Mouse (Mus musculus): ENCODE measurements at regions not wholly inside any gene's neighbourhood (a gene's known extent, or its start where the extent isn't known, plus 50 kb on each side); places are given as distances from the start of the nearest gene placed in this dataset.

GRCm38 (mm10) chr10:15592161-15592560 lies 874.1 kb upstream of the Gje1 start:
- Histone ChIP-seq H3K36me3 (ENCODE audit: poor library complexity, severe bottlenecking) (no peaks in the 10 kb centered on the region), H3K9ac (no peak overlapping the region), H3K27me3 (no peaks in the 10 kb centered on the region), H3K4me3 (no peak overlapping the region), H3K9me3 (replicated peaks) (no peaks in the 10 kb centered on the region), H3K27ac (no peak overlapping the region), H3K4me2 (no peak overlapping the region), H3K4me1 (no peaks in the 10 kb centered on the region)
- ATAC-seq: no peak

DNA sequence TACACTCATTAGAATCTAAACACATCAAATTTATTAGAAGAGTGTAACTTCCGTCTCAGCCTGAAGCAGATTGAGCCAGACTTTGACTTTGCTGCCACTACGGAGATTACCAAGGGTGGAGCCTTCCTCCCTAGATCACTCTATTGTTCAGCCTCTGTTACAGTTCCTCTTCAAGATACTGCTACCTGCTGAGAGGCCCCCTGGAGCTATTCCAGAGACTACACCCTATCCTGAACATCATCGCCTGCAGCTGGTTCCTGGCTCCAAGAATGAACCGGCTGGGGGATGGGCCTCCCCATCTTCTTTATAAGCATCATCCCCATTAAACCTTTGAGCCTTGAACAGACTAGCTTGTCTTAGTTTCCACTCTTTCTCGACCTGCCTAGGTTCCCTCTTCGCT lies 868.1 kb upstream of the Gje1 start:
- H3K4me1 ChIP-seq: no peaks in the 10 kb centered on the region
- no peak overlapping the region for H3K4me3 ChIP-seq
- no peak overlapping the region for H3K9ac ChIP-seq
- no peaks in the 10 kb centered on the region for H3K27me3 ChIP-seq
- H3K9me3 ChIP-seq (replicated peaks): no peaks in the 10 kb centered on the region
- no peak overlapping the region for H3K27ac ChIP-seq
- no peak overlapping the region for H3K4me2 ChIP-seq
- WGBS: 75% methylated on average over 6 of the region's 6 CpGs
- ATAC-seq: no peak
- H3K36me3 ChIP-seq (ENCODE audit: poor library complexity, severe bottlenecking): no peaks in the 10 kb centered on the region

- Histone ChIP-seq H3K27ac (no peak overlapping the region), H3K9ac (no peak overlapping the region), H3K4me3 (no peak overlapping the region), H3K36me3 (ENCODE audit: poor library complexity, severe bottlenecking) (no peaks in the 10 kb centered on the region), H3K4me1 (no peaks in the 10 kb centered on the region), H3K4me2 (no peak overlapping the region), H3K9me3 (replicated peaks) (no peaks in the 10 kb centered on the region), H3K27me3 (no peaks in the 10 kb centered on the region)
- ATAC-seq: no peak
Measured at GRCm38 (mm10) chr10:15564119-15564518, 846.1 kb upstream of the Gje1 start.

DNA sequence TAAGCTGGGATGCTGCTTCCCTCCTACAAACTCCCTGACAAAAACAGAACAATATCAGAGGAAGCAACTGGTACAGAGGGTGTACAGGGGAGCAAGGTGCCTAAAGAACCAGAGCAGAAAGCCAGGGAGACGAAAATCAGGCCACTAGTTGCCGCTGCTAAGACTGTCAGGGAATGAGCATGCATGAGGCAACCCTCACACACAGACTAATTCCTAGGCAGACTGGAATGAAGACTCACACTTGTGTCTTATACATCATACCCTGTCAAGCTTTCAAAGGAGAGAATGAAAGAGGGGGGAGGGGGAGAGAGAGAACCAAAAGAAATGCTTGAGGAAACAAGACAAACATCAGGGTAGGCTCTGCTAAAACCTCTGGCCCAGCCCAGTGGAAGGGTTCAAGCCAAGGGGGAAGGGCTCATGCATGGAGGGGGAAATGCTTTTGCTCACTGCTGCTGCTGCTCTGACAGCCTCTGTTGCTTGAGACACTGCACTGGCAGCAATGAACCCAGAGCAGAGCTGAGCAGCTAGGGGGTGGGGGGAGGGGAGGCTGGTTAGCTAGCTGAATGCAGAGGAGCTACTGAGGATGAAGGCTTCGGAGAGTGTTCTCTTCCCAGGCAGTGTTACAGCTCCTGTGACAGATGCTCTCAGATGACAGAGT lies 835.5 kb upstream of the Gje1 start:
- no peaks in the 10 kb centered on the region for H3K9me3 ChIP-seq (replicated peaks)
- WGBS: 51% methylated on average over 3 of the region's 3 CpGs
- H3K9ac ChIP-seq: no peak overlapping the region
- no peak for ATAC-seq
- H3K36me3 ChIP-seq (ENCODE audit: poor library complexity, severe bottlenecking): no peaks in the 10 kb centered on the region
- H3K4me3 ChIP-seq: no peak overlapping the region
- H3K4me1 ChIP-seq: no peaks in the 10 kb centered on the region
- H3K27ac ChIP-seq: no peak overlapping the region
- H3K27me3 ChIP-seq: no peaks in the 10 kb centered on the region
- no peak overlapping the region for H3K4me2 ChIP-seq

- peak; percentile 73; the same call in 1 of the 2 replicates for ATAC-seq
- Histone ChIP-seq H3K4me1 (peaks cover 4% of the 10 kb centered on the region; the same call in 1 of the 2 replicates), H3K4me2 (no peak overlapping the region), H3K4me3 (no peak overlapping the region), H3K27ac (no peak overlapping the region), H3K36me3 (ENCODE audit: poor library complexity, severe bottlenecking) (no peaks in the 10 kb centered on the region), H3K9ac (no peak overlapping the region), H3K9me3 (replicated peaks) (no peaks in the 10 kb centered on the region), H3K27me3 (no peaks in the 10 kb centered on the region)
- 26% methylated on average over 2 of the region's 2 CpGs for WGBS
Measured at GRCm38 (mm10) chr10:15541797-15542350, 823.9 kb upstream of the Gje1 start.

GRCm38 (mm10) chr10:15540780-15541426 lies 822.9 kb upstream of the Gje1 start:
- Histone ChIP-seq H3K4me3 (no peak overlapping the region), H3K4me2 (no peak overlapping the region), H3K27me3 (no peaks in the 10 kb centered on the region), H3K9me3 (replicated peaks) (no peaks in the 10 kb centered on the region), H3K4me1 (peaks cover 4% of the 10 kb centered on the region; the same call in 1 of the 2 replicates), H3K9ac (no peak overlapping the region), H3K27ac (no peak overlapping the region), H3K36me3 (ENCODE audit: poor library complexity, severe bottlenecking) (no peaks in the 10 kb centered on the region)
- WGBS: 54% methylated on average over 4 of the region's 4 CpGs
- ATAC-seq: peak; percentile 62; the same call in 1 of the 2 replicates

DNA sequence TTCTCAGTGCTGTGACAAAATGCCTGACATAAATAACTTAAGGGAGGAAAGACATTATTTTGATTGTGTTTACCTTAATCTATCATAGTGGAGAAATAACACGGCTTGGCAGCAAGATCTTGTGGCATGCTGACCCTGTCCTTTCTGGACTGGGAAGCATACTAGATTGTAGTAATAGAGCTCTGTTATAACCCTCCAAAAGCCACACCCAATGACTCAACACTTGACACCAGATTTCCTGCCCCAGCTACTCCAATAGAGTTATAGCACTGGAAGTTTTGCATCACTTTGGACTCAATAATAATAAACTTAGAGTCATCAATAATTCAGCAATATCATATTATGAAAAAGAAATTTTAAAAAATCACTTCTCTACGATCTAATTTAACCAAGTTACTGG lies 818.0 kb upstream of the Gje1 start:
- H3K4me3 ChIP-seq: no peak overlapping the region
- H3K4me2 ChIP-seq: no peak overlapping the region
- H3K36me3 ChIP-seq (ENCODE audit: poor library complexity, severe bottlenecking): no peaks in the 10 kb centered on the region
- no peaks in the 10 kb centered on the region for H3K27me3 ChIP-seq
- no peaks in the 10 kb centered on the region for H3K9me3 ChIP-seq (replicated peaks)
- no peak overlapping the region for H3K27ac ChIP-seq
- WGBS: 87% methylated on average over 2 of the region's 2 CpGs
- no peaks in the 10 kb centered on the region for H3K4me1 ChIP-seq
- no peak overlapping the region for H3K9ac ChIP-seq
- no peak for ATAC-seq

GRCm38 (mm10) chr10:15487367-15487766 lies 769.4 kb upstream of the Gje1 start:
- no peak overlapping the region for H3K4me3 ChIP-seq
- WGBS: 87% methylated on average over 2 of the region's 2 CpGs
- no peaks in the 10 kb centered on the region for H3K9me3 ChIP-seq (replicated peaks)
- no peak for ATAC-seq
- no peaks in the 10 kb centered on the region for H3K27me3 ChIP-seq
- H3K9ac ChIP-seq: no peak overlapping the region
- H3K4me2 ChIP-seq: no peak overlapping the region
- no peak overlapping the region for H3K27ac ChIP-seq
- H3K36me3 ChIP-seq (ENCODE audit: poor library complexity, severe bottlenecking): no peaks in the 10 kb centered on the region
- no peaks in the 10 kb centered on the region for H3K4me1 ChIP-seq

DNA sequence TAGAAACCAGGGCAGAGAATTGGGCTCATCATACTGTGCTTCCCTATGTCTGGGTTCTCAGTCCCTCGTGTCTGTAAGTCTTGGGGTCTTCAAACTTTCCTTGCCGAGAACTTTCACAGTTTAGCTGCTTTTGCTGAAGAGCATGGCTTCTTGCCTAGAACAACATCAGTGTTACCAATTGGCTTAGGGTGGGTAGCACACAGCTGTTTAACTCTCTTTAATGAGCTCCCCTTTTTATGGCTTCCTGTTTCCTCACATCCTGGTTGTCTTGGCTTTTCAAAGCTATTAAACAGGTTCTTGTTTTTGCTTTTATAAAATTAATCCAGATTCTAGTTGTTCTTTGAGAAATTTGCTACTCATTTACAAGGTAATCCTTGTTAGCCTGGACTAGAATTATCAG lies 725.3 kb upstream of the Gje1 start:
- H3K4me3 ChIP-seq: no peak overlapping the region
- H3K27ac ChIP-seq: no peak overlapping the region
- H3K36me3 ChIP-seq (ENCODE audit: poor library complexity, severe bottlenecking): no peaks in the 10 kb centered on the region
- no peak overlapping the region for H3K4me2 ChIP-seq
- H3K4me1 ChIP-seq: no peaks in the 10 kb centered on the region
- H3K27me3 ChIP-seq: no peaks in the 10 kb centered on the region
- no peaks in the 10 kb centered on the region for H3K9me3 ChIP-seq (replicated peaks)
- ATAC-seq: no peak
- WGBS: 90% methylated on average over 2 of the region's 2 CpGs
- no peak overlapping the region for H3K9ac ChIP-seq

DNA sequence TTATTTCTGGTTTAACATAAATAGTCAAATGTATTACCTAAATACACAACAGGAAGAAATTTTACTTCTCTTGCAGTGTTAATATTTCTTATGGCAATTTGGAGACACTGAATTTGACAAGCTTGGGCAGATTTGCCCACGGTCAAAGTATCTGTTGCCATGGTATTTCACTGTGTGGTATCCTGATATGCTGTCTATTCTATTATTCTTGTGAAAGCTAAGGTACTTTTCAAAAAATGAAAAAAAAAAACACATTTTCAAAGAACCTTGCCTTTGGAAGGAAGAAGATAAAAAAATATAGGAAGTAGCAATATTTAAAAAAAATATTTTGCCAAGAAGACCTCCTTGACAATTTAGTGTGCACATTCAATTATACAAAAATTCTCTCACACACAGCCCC lies 723.2 kb upstream of the Gje1 start:
- ATAC-seq: no peak
- 62% methylated on average over 1 of the region's 1 CpGs for WGBS
- Histone ChIP-seq H3K27me3 (no peaks in the 10 kb centered on the region), H3K9ac (no peak overlapping the region), H3K4me3 (no peak overlapping the region), H3K27ac (no peak overlapping the region), H3K36me3 (ENCODE audit: poor library complexity, severe bottlenecking) (no peaks in the 10 kb centered on the region), H3K4me2 (no peak overlapping the region), H3K9me3 (replicated peaks) (no peaks in the 10 kb centered on the region), H3K4me1 (no peaks in the 10 kb centered on the region)

- H3K36me3 ChIP-seq (ENCODE audit: poor library complexity, severe bottlenecking): no peaks in the 10 kb centered on the region
- no peak overlapping the region for H3K27ac ChIP-seq
- H3K4me3 ChIP-seq: no peak overlapping the region
- no peak for ATAC-seq
- H3K4me1 ChIP-seq: no peaks in the 10 kb centered on the region
- no peak overlapping the region for H3K9ac ChIP-seq
- no peaks in the 10 kb centered on the region for H3K9me3 ChIP-seq (replicated peaks)
- no peak overlapping the region for H3K4me2 ChIP-seq
- no peaks in the 10 kb centered on the region for H3K27me3 ChIP-seq
- WGBS: 88% methylated on average over 2 of the region's 2 CpGs
Measured at GRCm38 (mm10) chr10:15426746-15427145, 708.7 kb upstream of the Gje1 start.

DNA sequence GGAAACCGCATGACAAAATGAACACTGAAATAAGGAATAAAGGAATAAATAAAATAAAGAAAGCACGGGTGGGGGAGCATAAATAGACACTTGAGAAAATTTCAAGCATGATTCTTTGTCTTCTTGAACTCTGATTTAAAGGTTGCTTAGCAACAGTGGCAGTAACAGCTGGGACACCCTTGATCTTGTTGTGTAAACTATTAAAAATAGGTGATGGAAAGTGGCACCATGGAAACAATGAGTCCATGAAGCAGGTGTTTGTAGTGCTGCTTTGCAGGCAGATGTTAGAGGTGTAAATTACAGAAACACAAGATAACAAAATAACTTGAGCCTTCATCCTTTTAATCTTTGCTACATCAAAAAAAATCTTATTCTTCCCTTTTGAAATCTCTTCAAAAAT lies 688.2 kb upstream of the Gje1 start:
- Histone ChIP-seq H3K9ac (no peak overlapping the region), H3K27me3 (no peaks in the 10 kb centered on the region), H3K27ac (no peak overlapping the region), H3K4me2 (no peak overlapping the region), H3K9me3 (replicated peaks) (no peaks in the 10 kb centered on the region), H3K36me3 (ENCODE audit: poor library complexity, severe bottlenecking) (no peaks in the 10 kb centered on the region), H3K4me1 (0 out of 2 replicates have a peak, but pooled peaks cover 2% of the 10 kb centered on the region), H3K4me3 (no peak overlapping the region)
- ATAC-seq: peak; percentile 41; the same call in 1 of the 2 replicates
- WGBS: 38% methylated on average over 2 of the region's 2 CpGs

Measured in forebrain, embryonic 13.5 days (tissue).